Mouse (Mus musculus) right cerebral cortex, postnatal 4 days (tissue): ENCODE measurements around the gene AL731706.2.
"Not testable (repeated sequence)": the region's sequence is repeated elsewhere in the genome, so short reads cannot be mapped to it uniquely, and the experiment has no call there.

ENCODE experiments used
- DNase-seq: peaks from one replicate; pipeline ENCODE4 v3.0.0-alpha.2; 2022

AL731706.2 gene

GRCm38 (mm10) chr2:136885579-136885978 lies at the start of gene AL731706.2:
TSS of gene AL731706.2 (minus strand) at chr2:136885679.
- DNase-seq: no peak

GRCm38 (mm10) chr2:136921003-136921408 lies 35.5 kb upstream of the AL731706.2 start:
- no peak for DNase-seq

DNA sequence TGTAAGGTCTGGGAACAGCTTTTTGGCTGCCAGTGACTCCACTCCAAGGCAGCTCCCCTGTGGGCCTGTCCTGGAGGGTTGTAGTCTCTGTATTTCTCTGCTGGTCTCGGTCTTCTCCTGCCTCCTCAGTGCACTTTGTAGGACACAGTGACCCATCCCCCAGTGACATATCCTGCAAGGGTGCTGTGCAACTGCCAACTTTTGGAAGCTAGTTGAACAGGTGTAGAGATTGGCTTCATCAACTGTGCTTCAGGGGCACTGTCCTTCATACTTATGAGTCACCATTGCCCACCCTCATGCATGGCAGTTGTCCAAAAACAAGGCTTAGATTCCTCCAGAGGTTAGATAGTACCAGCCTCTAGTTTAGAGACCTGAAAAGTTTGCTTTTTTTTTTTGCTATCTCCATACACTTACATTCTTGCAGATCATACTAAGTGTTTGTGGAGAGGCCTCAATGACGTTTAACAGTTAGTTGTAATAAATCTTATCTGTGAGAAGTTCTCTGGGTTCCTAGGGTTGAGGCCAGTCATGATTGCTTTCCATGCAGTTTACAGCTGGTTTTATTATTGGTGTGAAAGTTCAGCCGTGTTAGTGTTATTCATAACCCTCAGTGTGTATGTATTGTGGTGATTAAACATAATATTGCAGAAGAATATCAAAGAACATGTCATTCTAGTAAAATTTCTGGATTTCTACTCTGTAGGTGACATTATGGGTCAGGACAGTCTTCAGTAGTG lies 34.9 kb upstream of the AL731706.2 start:
- DNase-seq: no peak

GRCm38 (mm10) chr2:136919433-136919832 lies 34.0 kb upstream of the AL731706.2 start:
- no peak for DNase-seq

DNA sequence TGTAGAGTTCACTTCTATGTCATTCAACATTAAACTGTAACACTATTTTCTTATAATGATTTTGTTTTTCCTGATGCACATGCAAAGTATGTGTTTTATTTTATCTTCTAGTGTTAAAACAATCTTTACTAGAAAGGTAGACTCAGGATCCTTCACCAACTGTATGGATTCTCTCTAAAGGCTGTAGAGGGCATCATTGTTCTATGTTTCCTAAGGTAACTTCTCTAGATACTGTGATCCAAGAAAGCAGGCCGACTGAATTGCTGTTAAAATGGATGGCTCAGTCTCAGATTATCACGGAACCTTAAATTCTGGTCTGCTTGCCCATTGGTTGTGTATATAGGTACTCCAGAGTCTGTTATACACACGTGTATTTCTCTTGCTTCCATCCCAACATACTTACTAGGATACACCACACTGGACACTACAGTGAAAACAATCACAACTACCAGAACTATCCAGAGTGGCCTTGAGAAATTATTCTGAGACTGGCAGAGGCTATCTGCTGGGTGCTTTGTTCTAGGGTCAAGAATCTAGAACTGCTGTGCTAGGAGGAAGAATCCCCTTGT lies 28.9 kb upstream of the AL731706.2 start:
- no peak for DNase-seq

- no peak for DNase-seq
Measured at GRCm38 (mm10) chr2:136913021-136913420, 27.5 kb upstream of the AL731706.2 start.

DNA sequence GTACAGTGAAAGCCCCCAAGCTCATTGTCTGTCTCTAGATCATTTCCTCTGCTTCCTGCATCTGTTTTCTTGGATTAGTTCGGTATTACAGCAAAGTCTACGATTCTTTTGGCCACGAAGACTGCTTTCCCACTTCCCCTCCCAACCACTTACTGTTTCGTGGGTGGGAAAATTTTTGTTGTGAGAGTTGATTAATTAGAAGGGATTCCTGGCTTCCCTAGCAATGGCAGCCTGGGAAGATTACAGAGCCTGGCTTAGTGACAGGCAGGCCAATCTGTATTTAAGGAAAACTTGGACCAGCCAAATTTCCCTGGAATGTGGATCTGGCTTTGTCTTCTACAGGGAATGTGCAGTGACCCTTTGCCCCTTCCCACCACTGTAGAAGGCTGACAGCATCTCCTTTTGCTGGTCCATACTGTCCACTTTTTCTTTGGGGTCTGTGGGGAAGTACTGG lies 26.5 kb upstream of the AL731706.2 start:
- DNase-seq: no peak

- DNase-seq: no peak
Measured at GRCm38 (mm10) chr2:136909298-136909697, 23.8 kb upstream of the AL731706.2 start.

- no peak for DNase-seq
Measured at GRCm38 (mm10) chr2:136908596-136908995, 23.1 kb upstream of the AL731706.2 start.

GRCm38 (mm10) chr2:136896131-136896530 lies 10.7 kb upstream of the AL731706.2 start:
- DNase-seq: no peak

GRCm38 (mm10) chr2:136894494-136894893 lies 9.0 kb upstream of the AL731706.2 start:
- no peak for DNase-seq

- DNase-seq: peak; percentile 86
Measured at GRCm38 (mm10) chr2:136891951-136892371, 6.5 kb upstream of the AL731706.2 start.

- peak; percentile 95 for DNase-seq
Measured at GRCm38 (mm10) chr2:136891068-136891950, 5.8 kb upstream of the AL731706.2 start, which contains the start of the genes Slx4ip, AL731706.1 and Mkks. TSS of gene Slx4ip (plus strand) at chr2:136891218. TSS of gene AL731706.1 (minus strand) at chr2:136891389. TSS of gene Mkks (minus strand) at chr2:136891389.

DNA sequence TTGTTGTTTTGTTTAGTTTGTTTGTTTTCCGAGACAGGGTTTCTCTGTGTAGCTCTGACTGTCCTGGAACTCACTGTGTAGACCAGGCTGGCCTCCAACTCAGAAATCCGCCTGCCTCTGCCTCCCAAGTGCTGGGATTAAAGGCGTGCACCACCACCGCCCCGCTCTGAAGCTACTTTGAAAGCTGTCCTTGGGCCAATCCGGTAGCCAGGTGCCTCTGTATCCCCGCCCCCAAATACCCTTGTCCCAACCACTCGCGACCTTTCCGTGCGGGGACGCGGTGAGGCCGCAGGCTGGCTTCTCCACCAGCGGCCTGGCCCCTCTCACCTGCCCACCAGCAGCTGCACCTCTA lies 5.2 kb upstream of the AL731706.2 start:
- DNase-seq: not testable (repeated sequence)

- DNase-seq: peak; percentile 69
Measured at GRCm38 (mm10) chr2:136886846-136887245, 1.4 kb upstream of the AL731706.2 start.

- DNase-seq: no peak
Measured at GRCm38 (mm10) chr2:136854543-136855388, 30.7 kb downstream of the AL731706.2 start.

DNA sequence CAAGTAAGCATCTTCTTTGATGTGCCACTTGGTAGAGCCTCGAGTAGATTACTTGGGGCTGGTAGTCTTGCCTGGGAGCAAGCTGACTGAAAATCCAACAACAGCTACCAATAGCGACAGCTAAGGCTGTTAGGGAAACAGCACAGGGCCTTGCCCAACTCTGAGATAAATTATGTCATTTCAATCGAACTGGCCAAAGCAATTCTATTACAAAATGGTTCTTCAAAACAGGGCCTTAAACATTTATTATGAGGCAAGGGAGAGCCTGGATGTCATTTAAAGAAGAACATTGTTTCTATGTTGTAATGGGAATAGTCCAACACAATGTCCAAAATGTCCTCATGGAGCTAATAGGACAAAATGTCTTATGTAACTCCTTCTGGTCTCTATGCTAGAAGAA lies 35.1 kb downstream of the AL731706.2 start:
- no peak for DNase-seq

DNA sequence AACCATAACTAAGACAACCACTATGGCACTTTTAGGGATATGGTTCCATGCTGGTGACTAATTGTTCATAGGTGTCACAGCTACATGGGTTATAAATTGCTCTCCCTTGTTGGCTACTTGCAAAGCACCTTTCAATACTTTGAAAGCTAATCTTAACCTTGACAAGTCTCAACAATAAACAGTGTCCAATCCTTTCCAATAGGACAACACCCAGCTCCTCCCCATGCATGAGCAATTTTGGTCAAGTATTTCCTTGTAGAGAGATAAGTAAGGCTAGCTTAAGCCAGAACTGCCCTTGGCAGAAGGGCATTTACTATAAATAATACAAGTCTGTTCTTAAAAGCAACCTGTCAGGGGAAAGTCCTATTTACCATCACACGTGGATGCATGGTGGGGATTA lies 47.5 kb downstream of the AL731706.2 start:
- DNase-seq: no peak

DNA sequence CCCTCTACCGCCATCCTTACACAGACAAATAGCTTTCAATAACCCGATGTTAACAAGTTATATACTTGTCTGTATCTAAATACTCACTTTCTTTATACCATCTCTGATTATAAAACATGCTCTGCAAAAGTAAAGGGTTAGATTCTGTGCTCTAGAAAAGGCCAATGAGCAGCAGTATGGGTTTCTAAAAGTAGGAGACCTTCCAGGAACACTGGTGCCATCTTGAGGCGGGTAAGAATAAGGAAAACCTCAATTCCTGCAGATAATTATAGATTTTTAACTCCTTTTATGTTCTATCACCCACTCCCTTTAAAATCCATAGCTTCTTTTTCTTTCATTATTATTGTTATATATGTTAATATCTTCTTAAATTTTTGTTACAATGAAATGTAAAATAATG lies 49.6 kb downstream of the AL731706.2 start:
- no peak for DNase-seq
